Mouse (Mus musculus): ENCODE results near the gene Ctdnep1.

Gene Ctdnep1

DNA sequence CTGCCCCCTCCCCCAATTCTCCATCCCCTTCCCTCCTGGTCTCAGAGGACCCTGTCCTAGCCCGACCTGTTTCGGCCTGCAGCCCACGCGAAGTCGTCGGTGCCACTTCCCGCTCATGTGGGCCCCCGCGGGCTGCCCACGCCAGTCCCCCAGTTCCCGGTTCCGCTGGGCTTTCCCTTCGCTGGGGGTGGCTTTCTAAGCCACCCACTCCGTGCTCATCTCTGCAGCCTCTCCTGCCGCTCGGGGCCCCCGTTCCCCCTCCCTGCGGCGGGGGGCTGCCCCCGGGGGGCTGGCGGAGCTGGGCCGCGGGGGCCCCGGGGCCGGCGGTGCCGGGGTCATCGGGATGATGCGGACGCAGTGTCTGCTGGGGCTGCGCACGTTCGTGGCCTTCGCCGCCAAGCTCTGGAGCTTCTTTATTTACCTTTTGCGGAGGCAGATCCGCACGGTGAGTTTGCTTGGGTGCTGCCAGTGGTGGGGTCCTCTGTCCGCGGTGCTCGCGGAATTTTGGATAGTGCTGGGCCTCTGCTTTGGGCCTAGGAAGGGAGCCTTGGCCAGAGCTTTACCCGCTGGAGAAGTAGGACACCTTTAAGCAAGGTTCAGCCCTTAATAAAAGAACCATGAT is at the start of gene Ctdnep1:
TSS of gene Ctdnep1 (plus strand) at position 16 of the 622 bp plus-strand sequence.
- peak in 1 of 2 experiments; percentile 27 for DNase-seq

DNA sequence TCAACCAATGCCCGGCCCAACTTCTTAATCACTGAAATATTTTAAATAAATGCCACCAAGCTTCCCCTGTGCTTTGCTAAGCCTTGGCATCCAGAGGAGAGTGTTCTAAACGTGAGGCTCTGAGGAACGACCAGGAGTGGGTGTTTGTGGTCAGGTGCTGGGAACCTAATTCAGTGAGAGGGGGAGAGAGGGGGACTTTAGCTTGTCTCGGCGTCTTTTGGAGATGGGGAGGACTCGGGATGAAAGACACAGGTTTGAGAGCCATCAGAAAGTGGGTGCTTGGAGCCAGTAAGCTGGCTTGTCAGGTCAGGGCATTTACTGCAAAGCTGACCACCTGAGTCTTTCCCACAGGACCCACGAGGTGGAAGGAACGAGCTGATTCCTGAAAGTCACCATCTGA is 49.2 kb upstream of the Ctdnep1 start:
- DNase-seq = no peak

DNA sequence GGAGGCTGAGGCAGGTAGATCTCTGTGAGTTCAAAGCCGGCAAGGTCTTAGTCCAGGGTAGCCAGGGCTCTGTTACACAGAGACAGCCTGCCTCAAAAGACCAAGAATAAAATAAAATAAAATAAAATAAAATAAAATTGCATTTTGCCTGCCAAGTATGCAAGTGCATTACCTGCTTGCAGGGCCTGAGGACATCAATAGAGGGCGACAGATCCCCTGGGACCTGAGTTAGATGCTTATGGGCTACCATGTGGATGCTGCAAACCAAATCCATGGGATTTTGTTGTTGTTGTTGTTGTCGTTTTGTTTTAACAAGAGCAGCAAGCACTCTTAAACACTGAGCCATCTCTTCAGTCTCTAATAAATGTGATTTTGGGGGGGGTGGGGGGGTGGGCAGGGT is 48.7 kb upstream of the Ctdnep1 start:
- no peak for DNase-seq

DNA sequence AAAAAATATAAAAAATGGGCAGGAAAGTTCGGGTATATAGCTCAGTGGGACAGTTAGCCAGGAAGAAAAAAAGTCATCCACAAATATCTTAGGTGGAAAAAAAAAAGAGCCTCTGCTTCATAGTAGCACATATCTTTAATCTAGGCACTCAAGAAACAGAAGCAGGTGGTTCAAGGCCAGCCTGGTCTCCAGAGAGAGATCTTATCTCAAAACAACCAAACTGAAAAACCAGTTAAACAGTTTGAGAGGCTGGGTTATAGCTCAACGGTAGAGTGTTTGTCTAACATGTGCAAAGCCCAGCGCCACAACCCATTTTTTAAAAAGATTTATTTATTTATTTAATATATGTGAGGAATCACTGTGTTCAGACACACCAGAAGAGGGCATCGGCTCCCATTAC is 47.9 kb upstream of the Ctdnep1 start:
- no peak for DNase-seq

DNA sequence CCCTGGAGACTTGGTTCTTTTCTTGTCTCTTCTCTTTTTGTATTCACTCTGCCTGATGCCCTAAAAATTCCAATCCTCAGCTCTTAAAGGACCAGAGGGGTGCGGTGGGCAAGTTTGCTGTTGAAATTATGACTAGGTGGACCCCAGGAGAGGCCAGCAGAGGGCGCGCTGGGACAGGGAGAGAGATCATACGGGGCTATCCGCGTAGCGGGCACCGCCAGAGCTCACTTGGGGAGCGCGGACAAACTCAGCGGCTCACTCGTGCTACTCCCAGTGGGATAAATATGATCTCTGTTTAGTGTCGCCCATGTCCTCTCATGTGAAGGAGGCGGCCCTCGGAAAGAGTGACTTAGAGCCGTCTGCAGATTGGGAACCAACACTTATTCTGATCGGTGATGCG is 46.8 kb upstream of the Ctdnep1 start:
- DNase-seq = peak; percentile 88 to 93

GRCm38 (mm10) chr11:69934681-69935080 is 46.3 kb upstream of the Ctdnep1 start:
- no peak for DNase-seq

- DNase-seq = peak; percentile 86 to 89
Observed at GRCm38 (mm10) chr11:69935137-69935879, 45.6 kb upstream of the Ctdnep1 start, which contains the start of gene Ybx2. Gene Ybx2 (plus strand): TSS chr11:69935796.

DNA sequence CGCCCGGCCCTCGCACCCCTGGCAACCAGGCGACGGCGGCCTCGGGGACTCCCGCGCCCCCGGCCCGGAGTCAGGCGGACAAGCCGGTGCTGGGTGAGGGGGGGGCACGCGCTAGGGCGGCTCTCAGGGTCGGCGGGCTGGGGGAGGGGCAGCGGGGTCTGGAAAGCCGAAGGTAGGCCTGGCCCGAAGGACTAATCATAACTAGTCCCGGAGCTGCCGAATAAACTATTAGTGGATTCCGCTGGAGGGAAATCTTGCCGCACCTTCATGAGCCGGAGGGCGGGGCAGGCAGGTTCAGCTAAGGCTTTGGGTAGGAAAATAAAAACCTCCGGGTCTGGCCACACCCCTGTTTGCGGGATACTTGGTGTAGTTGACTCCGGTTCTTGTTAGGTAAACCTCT is 44.8 kb upstream of the Ctdnep1 start:
- DNase-seq = peak; percentile 30 to 60

DNA sequence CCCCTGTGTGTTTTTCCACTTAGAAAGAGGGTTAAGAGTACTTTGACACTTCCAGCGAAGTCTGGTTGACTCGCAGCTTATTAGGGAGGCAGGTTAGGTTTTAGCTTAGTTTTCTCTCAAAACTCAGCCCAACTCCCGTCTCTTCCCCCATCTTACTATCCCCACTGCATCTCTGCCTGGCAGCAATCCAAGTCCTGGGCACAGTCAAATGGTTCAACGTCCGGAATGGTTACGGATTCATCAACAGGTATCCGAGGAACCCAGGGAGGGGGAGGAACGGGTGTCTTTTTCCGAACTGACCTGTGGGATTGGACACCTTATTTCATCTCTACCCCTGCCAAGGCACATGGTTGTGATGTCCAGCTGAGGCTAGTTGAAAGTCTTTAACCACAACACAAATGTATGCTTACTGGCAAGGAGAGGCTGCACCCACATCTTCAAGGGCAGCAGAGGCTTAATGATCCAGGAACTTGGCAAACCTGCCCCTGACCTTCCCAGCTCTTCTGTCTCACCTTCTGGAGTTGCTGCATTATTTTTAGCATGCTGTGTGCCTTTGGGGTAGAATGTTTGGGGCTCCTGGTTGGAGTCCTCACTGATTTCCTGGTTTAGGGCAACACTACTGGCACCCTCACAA is 44.1 kb upstream of the Ctdnep1 start:
- DNase-seq = no peak

DNA sequence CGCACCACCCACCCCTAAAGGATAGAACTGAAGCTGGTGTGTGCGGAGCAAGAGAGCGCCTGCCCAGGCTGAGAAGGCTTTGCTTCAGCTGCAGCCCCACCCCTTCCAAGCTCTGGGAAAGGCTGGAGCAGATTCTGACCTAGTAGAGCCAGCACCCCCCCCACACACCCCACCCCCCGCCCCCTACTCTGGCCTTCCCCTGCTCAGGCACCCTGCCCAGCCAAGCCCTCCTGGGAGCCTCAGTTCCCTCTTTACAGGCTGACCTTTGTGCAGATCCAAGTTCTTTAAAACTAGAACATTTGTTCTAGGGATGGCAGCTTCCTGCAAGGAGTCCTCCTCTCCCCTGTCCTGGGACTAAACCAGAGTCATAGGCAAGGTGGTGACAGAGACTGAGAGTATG is 43.6 kb upstream of the Ctdnep1 start:
- DNase-seq = peak in 1 of 2 experiments; percentile 22

- DNase-seq = no peak
Observed at GRCm38 (mm10) chr11:69937834-69938233, 43.1 kb upstream of the Ctdnep1 start.

DNA sequence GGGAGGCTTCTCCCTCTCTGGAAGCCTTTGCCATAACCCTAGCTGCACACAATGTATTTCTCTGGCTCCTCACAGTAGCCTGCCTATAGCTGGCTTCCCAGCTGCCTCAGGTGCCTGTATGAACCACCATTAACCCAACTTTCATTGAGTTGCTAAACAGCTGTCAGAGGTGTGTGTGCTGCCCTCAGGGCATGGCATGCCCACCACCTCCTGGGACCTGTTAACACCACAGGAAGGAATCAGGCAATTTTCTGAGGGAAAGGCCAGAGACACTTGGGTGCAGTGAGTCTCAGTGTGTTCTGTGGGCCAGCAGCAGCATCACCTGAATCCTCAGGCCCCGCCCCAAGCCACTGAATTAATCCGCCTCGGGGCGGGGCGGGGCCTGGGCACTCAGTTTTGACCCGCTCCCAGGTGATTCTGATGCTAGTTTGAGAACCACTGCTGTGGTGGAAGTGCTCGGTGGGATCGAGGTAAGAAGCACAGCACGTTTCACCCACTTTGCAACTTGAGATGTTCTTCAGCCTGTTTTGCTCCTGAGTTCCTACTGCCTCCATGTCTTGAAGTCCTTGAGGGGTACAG is 42.5 kb upstream of the Ctdnep1 start:
- DNase-seq = no peak

DNA sequence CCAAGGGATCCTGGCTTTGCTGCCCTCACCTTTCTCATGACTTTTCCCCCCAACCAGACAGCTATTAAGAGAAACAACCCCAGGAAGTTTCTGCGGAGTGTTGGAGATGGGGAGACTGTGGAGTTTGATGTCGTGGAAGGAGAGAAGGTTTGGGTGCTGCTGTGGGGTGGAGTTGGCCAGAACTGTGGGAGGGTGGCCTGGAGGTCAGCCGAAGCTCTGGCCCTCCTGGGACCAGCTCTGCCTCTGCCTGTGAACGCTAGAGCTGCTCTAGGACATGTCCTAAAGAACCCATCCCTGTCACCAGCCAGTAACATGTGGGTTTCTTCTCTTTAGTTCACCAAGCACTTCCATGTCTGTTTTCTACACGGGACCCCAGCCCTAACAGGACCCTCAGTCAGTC is 41.8 kb upstream of the Ctdnep1 start:
- DNase-seq = no peak

- no peak for DNase-seq
Observed at GRCm38 (mm10) chr11:69939731-69940130, 41.2 kb upstream of the Ctdnep1 start.

- DNase-seq = no peak
Observed at GRCm38 (mm10) chr11:69940962-69941361, 40.0 kb upstream of the Ctdnep1 start.

- no peak for DNase-seq
Observed at GRCm38 (mm10) chr11:69945216-69945615, 35.7 kb upstream of the Ctdnep1 start.

DNA sequence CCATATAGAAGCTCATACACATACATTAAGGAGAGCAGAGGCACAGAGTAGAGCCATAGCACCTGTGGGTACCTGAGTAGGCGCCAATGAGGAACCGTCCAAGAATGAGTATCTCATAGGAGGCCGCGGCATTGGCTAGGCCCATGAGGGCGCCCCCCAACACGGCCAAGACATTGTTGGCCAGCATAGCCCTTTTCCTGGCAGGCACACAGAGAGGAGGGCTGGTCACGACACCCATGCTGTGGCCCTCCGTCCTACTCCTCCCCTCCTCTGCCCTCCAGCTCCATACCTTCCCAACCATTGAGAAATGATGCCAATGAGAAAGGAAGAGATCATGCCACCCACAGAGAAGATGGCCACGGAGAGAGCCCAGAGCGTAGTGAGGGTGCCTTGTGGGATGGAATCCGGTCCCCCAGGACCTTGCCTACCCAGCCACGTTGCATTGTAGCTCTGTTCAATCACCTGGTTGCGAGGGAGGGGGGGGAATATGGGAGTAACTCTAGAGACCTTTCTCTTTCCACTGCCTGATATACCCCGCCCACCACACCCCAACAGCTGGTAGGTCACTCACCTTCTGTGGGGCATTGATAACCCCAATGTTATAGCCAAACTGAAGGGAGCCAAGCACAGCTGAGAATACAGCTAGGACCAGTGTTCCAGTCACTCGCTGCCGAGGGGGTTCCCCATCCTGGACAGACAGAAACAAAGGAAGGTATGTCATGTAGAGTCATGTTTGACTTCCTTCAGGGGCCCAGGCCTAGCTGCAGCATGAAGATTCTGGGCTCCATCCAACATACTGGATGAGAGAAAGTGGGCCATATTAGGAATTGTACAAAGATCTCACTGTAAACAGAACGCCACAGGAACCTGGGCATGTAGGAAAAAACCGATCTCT is 34.7 kb upstream of the Ctdnep1 start:
- DNase-seq = no peak

DNA sequence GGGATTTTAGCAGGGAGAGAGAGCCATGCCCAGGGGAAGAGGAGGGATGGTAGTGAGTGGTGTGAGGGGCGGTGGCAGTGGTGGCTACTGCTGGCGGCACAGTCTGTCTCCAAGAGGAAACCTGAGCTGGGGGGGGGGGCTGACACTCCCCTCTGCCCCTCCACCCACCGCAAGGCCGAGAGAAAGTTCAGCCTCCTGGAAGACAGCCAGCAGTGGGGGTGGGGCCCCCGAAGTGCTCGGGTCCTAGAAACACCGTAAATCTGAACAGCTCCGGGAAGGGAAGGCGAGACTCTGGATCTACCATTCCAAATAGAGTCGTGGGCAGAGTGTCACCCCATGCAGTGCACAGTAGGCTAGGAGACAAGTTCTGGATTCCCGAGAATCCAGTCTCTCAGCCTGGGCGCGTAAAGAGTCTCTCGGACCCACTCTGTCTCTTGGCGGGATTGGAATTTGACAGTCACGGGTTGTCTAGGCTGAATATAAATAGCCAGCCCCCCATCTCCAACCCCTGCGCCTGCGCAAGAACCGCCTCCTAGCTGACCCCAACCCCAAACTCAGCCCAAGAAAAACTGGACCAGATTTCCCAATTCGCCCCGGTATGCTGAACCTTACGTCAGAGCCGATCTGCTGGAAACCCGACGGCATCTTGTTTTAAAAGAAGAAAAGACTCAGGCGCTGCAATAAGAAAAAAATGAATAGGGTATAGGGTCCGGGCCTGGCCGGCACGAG is 33.5 kb upstream of the Ctdnep1 start:
- peak; percentile 18 to 41 for DNase-seq

DNA sequence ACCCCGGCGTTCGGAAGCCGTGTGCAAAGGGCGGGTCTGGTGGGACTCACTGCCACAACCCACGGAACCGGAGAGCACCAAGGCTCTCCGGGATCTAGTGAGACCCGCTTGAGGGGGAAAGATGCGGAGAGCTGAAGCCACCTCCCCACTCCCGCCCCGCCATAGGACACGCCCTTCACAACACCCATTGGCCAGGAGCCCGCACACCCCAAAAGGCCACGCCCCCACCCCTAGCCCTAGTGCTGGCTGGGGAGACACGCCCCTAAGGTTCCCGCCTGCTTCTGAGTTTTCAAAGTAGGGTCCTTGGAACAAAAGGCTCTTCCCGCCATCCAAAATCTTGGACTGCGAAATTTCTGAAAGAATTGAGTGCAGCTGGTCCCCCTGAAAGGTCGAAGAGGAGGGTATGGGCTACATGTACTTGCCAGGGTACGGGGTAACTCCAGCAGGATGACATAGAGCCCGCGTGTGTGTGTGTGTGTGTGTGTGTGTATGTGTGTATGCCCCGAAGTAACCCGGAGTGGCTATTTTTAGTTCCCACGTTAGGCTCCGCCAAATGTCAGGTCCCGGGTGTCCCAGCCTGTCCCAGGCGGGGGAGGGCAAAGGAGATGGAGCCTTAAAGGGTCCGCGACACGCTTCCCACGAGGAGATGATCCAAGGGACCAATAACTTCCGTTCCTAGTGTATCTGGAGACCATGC is 32.7 kb upstream of the Ctdnep1 start, which contains the start of gene Slc2a4:
TSS of gene Slc2a4 (minus strand) at position 123 of the 697 bp plus-strand sequence.
- DNase-seq = peak; percentile 89 to 92

- peak; percentile 83 to 89 for DNase-seq
Observed at GRCm38 (mm10) chr11:69948763-69949150, 32.2 kb upstream of the Ctdnep1 start.
